Mouse (Mus musculus): ENCODE measurements around the gene Cops6. TPM values are rescaled to one million over a fixed set of nuclear protein-coding genes. Genes with fewer than 3 reads are reported as not detected.
A peak's percentile ranks its signal among the peaks of the same experiment; 100 is the strongest.

Gene Cops6
- total RNA-seq, 2 experiments from 2014 or later: 141 to 145 TPM

- peak overlapping the region; percentile 96 for H3K27ac ChIP-seq
- no peak for DNase-seq (ENCODE audit: low spot score in 2 of 2)
- no peak for TF ChIP-seq CTCF (conservative IDR thresholded peaks at IDR 0.05)
- H3K4me3 ChIP-seq: peak overlapping the region; percentile 85
These were observed 34.6 kb downstream of the Cops6 start for GRCm38 (mm10) chr5:138195463-138195862.

- TF ChIP-seq CTCF (conservative IDR thresholded peaks at IDR 0.05): peak; percentile 71
- no peak for DNase-seq (ENCODE audit: low spot score in 2 of 2)
- no peak overlapping the region for H3K4me3 ChIP-seq
- no peak overlapping the region for H3K27ac ChIP-seq
These were observed 38.7 kb downstream of the Cops6 start for GRCm38 (mm10) chr5:138199576-138199975.

- no peak for DNase-seq (ENCODE audit: low spot score in 2 of 2)
- Histone ChIP-seq H3K27ac (no peak overlapping the region), H3K4me3 (no peak overlapping the region)
- no peak for TF ChIP-seq CTCF (conservative IDR thresholded peaks at IDR 0.05)
These were observed 41.2 kb downstream of the Cops6 start for GRCm38 (mm10) chr5:138202086-138202485.

- H3K4me3 ChIP-seq: no peak overlapping the region
- no peak overlapping the region for H3K27ac ChIP-seq
- no peak for DNase-seq (ENCODE audit: low spot score in 2 of 2)
- TF ChIP-seq CTCF (conservative IDR thresholded peaks at IDR 0.05): no peak
These were observed 46.4 kb downstream of the Cops6 start for GRCm38 (mm10) chr5:138207253-138207652.

GRCm38 (mm10) chr5:138207873-138208272, 47.0 kb downstream of the Cops6 start:
- no peak for TF ChIP-seq CTCF (conservative IDR thresholded peaks at IDR 0.05)
- DNase-seq (ENCODE audit: low spot score in 2 of 2): no peak
- Histone ChIP-seq H3K27ac (no peak overlapping the region), H3K4me3 (no peak overlapping the region)

Small RNAs within 50 kb of the gene (microRNA-seq; reads per million reads assigned to microRNA genes)
- gene Mir106b (463 to 542 reads per million in 2 experiments), gene Mir25 (59.8 to 60.4 reads per million in 2 experiments), gene Mir93 (1,438 to 1,475 reads per million in 2 experiments)

Other genes starting within 250 kb of the Cops6 start
- under 1 TPM; 0.22 to 0.23 TPM for gene Cyp3a13, start 239.5 kb upstream of the Cops6 start, total RNA-seq (2021)
- gene Gjc3, start 198.0 kb upstream of the Cops6 start, total RNA-seq (2021): 10 to 100 TPM; 23.1 to 24.3 TPM
- not detected for gene Azgp1, start 179.6 kb upstream of the Cops6 start, total RNA-seq (2021)
- not detected for gene Smok3a, start 139.8 kb upstream of the Cops6 start, total RNA-seq (2021)
- not detected for gene Smok3b, start 139.6 kb upstream of the Cops6 start, total RNA-seq (2021)
- not detected for gene Smok3c, start 107.9 kb upstream of the Cops6 start, total RNA-seq (2021)
- 10 to 100 TPM; 39.7 to 42.3 TPM for gene Zkscan1, start 76.0 kb upstream of the Cops6 start, total RNA-seq (2021)
- gene Zscan21, start 44.2 kb upstream of the Cops6 start, total RNA-seq (2021): 10 to 100 TPM; 13.7 to 16.2 TPM
- gene Zfp113, start 5.3 kb upstream of the Cops6 start, total RNA-seq (2021): 10 to 100 TPM; 13.4 to 14.6 TPM
- gene Ap4m1, start 10.9 kb downstream of the Cops6 start, total RNA-seq (2021): 10 to 100 TPM; 25.6 to 26.2 TPM
- gene Mcm7, start 11.4 kb downstream of the Cops6 start, total RNA-seq (2021): 10 to 100 TPM; 18.6 to 18.8 TPM
- gene Taf6, start 26.4 kb downstream of the Cops6 start, total RNA-seq (2021): 10 to 100 TPM; 42.0 to 42.2 TPM
- 10 to 100 TPM; 13.4 to 16.5 TPM for gene Cnpy4, start 26.4 kb downstream of the Cops6 start, total RNA-seq (2021)
- 1 to 10 TPM; 8.2 to 8.4 TPM for gene Mblac1, start 33.2 kb downstream of the Cops6 start, total RNA-seq (2021)
- not detected for gene Nxpe5, start 64.8 kb downstream of the Cops6 start, total RNA-seq (2021)
- 10 to 100 TPM; 60.0 to 60.9 TPM for gene Lamtor4, start 94.4 kb downstream of the Cops6 start, total RNA-seq (2021)
- gene BC037034, start 103.0 kb downstream of the Cops6 start, total RNA-seq (2021): 10 to 100 TPM; 68.1 to 77.0 TPM
- gene Gal3st4, start 111.8 kb downstream of the Cops6 start, total RNA-seq (2021): 1 to 10 TPM; 3.2 to 3.7 TPM
- under 1 TPM in 1 of 2 experiments, not detected in 1; 0.12 TPM for gene Gm43720, start 118.9 kb downstream of the Cops6 start, total RNA-seq (2021)
- gene Gpc2, start 118.9 kb downstream of the Cops6 start, total RNA-seq (2021): 1 to 10 TPM; 2.4 to 2.5 TPM
- gene Stag3, start 119.2 kb downstream of the Cops6 start, total RNA-seq (2021): under 1 TPM; 0.44 to 0.79 TPM
- gene Pvrig, start 180.9 kb downstream of the Cops6 start, total RNA-seq (2021): not detected

All from layer of hippocampus, adult 2 months (tissue).